Mouse (Mus musculus) bone marrow macrophage, adult 2 months (primary cell): ENCODE data around the gene Pcp2. TPM values are rescaled to one million over a fixed set of nuclear protein-coding genes. Genes with fewer than 3 reads are reported as not detected.

Source experiments
- H3K27ac ChIP-seq: 2 replicates; pipeline ENCODE4 v1.5.1; 2012; ENCODE audit warnings: low read depth, low read length; ENCODE audit not compliant: insufficient read depth
- H3K4me1 ChIP-seq: 2 replicates; pipeline ENCODE4 v1.6.1; 2012; ENCODE audit warnings: low read length; ENCODE audit not compliant: control insufficient read depth, insufficient read depth
- H3K4me3 ChIP-seq: 2 replicates; pipeline ENCODE4 v1.5.1; 2012; ENCODE audit warnings: mild to moderate bottlenecking, low read length, moderate library complexity; ENCODE audit not compliant: insufficient read depth
- CTCF ChIP-seq: IDR thresholded peaks from 2 replicates; pipeline ENCODE4 v1.5.1; 2012; ENCODE audit warnings: low read depth, mild to moderate bottlenecking, low read length, moderate library complexity
- POLR2A ChIP-seq: IDR thresholded peaks from 2 replicates; pipeline ENCODE4 v1.6.1; 2012; ENCODE audit warnings: mild to moderate bottlenecking, low read depth, low read length, borderline replicate concordance
- polyA plus RNA-seq: library from polyadenylated mRNA; stranded (reverse); fragments of >200 nt; gene quantifications from 2 replicates; pipeline ENCODE4 v1.2.4, GENCODE M21; 2012; ENCODE audit not compliant: missing spikeins, insufficient read depth, insufficient read length

The Pcp2 gene
- polyA plus RNA-seq, 1 experiment: not detected

DNA sequence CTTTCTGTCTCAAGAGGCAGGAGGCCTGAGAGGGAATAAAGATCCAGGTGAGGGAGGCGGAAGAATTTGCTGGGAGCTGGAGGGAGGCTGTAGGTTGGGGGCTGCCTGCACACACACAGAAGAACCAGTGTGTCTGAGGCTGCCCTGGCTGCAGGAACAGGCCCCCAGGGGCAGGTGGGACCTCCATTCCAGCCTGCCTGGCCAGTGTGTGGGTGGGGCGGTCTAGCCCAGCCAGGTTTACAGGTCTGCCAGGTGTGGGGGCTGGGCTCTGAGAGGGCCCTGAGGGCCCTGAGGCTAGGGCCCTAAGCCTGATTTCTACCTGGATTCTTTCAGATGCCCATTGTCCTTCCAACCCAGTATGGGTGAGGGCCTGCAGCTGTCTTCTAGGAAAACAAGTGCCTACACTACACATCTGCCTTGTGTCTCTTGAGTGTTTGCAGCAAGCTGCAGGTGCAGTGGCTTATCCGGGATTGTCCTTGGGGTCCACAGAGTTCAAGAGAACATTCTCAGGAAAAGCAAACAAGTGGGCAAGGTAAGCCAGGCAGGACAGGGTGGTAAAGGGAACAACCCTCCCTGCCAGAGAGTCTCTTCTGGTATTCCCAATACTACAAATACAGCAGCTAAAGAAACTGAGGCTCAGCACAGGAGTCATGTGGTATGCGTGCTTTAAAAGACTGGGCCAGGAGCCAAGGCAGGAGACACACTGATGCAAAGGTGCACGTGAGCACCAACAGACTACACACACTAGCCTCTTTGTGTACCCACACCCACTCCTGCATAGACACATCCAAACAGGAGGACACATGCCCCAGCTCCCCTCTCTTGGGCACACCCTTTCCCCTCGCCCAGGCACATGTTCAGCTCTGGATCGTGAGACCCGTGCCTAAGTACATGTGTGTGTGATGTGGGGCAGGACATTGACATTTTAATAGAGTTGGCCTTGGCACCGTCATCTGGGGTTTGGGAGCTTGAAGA is 45.7 kb downstream of the Pcp2 start:
- Histone ChIP-seq H3K4me1 (no peaks in the 10 kb centered on the region), H3K27ac (no peak overlapping the region), H3K4me3 (no peak overlapping the region)
- TF ChIP-seq CTCF (no peak), POLR2A (no peak)

GRCm38 (mm10) chr8:3576211-3576960 is 49.0 kb downstream of the Pcp2 start:
- H3K4me3 ChIP-seq: no peak overlapping the region
- H3K27ac ChIP-seq: no peak overlapping the region
- no peaks in the 10 kb centered on the region for H3K4me1 ChIP-seq
- no peak for TF ChIP-seq CTCF
- no peak for TF ChIP-seq POLR2A

GRCm38 (mm10) chr8:3574546-3574945 is 50.8 kb downstream of the Pcp2 start:
- no peak overlapping the region for H3K27ac ChIP-seq
- H3K4me1 ChIP-seq: no peaks in the 10 kb centered on the region
- no peak overlapping the region for H3K4me3 ChIP-seq
- no peak for TF ChIP-seq CTCF
- TF ChIP-seq POLR2A: no peak

Other genes starting within 250 kb of the Pcp2 start
- 1.9 and 2.3 TPM in 2 replicates for gene Arhgef18, start 232.5 kb downstream of the Pcp2 start, polyA plus RNA-seq
- gene Pex11g, start 157.9 kb downstream of the Pcp2 start, polyA plus RNA-seq: 3.1 and 4.5 TPM in 2 replicates
- gene Tex45, start 154.7 kb downstream of the Pcp2 start, polyA plus RNA-seq: not detected in 2 replicates
- 17.1 and 20.8 TPM in 2 replicates for gene Zfp358, start 132.4 kb downstream of the Pcp2 start, polyA plus RNA-seq
- gene Mcoln1, start 125.1 kb downstream of the Pcp2 start, polyA plus RNA-seq: 112 and 117 TPM in 2 replicates
- gene Pnpla6, start 110.2 kb downstream of the Pcp2 start, polyA plus RNA-seq: 36.0 and 39.9 TPM in 2 replicates
- gene C330021F23Rik, start 57.6 kb downstream of the Pcp2 start, polyA plus RNA-seq: not detected in 2 replicates
- gene Camsap3, start 38.3 kb downstream of the Pcp2 start, polyA plus RNA-seq: 3.1 and 5.5 TPM in 2 replicates
- gene Xab2, start 4.2 kb downstream of the Pcp2 start, polyA plus RNA-seq: 32.3 and 36.4 TPM in 2 replicates
- 116 and 153 TPM in 2 replicates for gene Pet100, start 4.0 kb downstream of the Pcp2 start, polyA plus RNA-seq
- gene Stxbp2, start 5.4 kb upstream of the Pcp2 start, polyA plus RNA-seq: 312 and 315 TPM in 2 replicates
- gene Retn, start 30.2 kb upstream of the Pcp2 start, polyA plus RNA-seq: not detected in 2 replicates
- 2.0 and 3.1 TPM in 2 replicates for gene Mcemp1, start 40.2 kb upstream of the Pcp2 start, polyA plus RNA-seq
- 3.6 and 4.5 TPM in 2 replicates for gene Fcor, start 46.8 kb upstream of the Pcp2 start, polyA plus RNA-seq
- gene Trappc5, start 50.8 kb upstream of the Pcp2 start, polyA plus RNA-seq: 14.2 and 14.3 TPM in 2 replicates
- gene Fcer2a, start 68.6 kb upstream of the Pcp2 start, polyA plus RNA-seq: not detected in 2 replicates
- not detected in 2 replicates for gene Clec4g, start 95.1 kb upstream of the Pcp2 start, polyA plus RNA-seq
- gene Cd209a, start 123.4 kb upstream of the Pcp2 start, polyA plus RNA-seq: not detected in 2 replicates
- gene Cd209e, start 228.8 kb upstream of the Pcp2 start, polyA plus RNA-seq: not detected in 2 replicates